Mouse (Mus musculus): ENCODE data around the gene Adgrv1.
"Not testable (repeated sequence)": the region's sequence is repeated elsewhere in the genome, so short reads cannot be mapped to it uniquely, and the experiment has no call there.

Adgrv1 gene

GRCm38 (mm10) chr13:81267489-81267888 lies 365.5 kb downstream of the Adgrv1 start:
- DNase-seq (ENCODE audit: extremely low spot score, low read depth, low spot score), result not testable (repeated sequence)

GRCm38 (mm10) chr13:81264465-81264864 lies 368.5 kb downstream of the Adgrv1 start:
- no peak for DNase-seq (ENCODE audit: extremely low spot score, low read depth, low spot score)

DNA sequence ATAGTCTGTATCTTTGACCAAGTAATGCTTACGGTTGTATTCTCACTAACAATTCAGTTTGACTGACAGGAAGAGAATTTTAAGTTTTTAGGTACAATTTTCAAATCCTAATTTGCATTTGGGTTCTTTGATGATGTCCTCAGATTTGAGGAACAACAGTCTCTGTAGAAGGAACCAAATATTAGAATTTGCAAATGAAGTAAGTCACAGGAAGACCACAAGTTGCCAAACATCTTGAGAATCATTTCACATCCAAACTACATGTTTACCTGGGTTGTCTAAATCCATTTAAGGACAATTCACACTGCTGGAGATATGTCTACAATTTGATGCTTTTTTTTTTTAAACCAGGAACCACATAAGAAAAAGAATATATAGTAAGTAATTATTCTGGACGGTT lies 391.8 kb downstream of the Adgrv1 start:
- DNase-seq (ENCODE audit: extremely low spot score, low read depth, low spot score), result no peak

DNA sequence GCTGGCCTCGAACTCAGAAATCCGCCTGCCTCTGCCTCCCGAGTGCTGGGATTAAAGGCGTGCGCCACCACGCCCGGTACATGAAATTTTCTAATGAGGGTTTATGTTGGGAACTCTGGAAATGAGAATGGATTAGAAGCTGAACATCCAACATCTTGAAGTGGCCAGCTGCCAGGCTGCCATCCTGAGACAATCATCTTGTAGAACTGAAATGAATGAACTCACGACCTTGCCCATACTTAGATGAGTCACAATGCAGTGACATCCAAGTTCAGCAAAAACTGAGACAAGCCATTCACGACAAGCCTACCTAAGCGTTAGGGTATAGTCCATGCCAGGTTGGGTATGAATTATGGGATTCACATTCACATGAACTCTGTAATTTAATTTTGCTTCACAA lies 393.1 kb downstream of the Adgrv1 start:
- DNase-seq (ENCODE audit: extremely low spot score, low read depth, low spot score), result no peak

GRCm38 (mm10) chr13:81239427-81239826 lies 393.5 kb downstream of the Adgrv1 start:
- DNase-seq (ENCODE audit: extremely low spot score, low read depth, low spot score), result no peak

DNA sequence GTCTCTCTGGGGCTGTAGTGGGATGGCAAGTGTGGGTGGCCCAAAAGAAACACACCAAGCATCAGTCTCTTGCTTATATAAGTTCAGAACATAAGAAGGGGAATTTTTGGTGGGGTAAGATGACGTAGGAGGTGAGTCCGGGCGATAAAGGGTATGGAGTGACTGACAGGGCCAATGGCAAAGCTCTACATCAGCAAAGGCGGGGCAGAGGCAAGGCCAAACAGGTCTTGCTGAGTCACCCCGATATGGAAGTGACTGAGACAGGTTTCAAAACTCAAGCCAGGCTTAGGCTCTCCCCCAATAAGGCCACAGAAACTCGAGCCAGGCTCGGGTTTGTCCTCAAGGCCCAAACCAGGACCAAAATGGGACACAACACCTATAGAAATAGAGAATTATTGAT lies 394.1 kb downstream of the Adgrv1 start:
- DNase-seq (ENCODE audit: extremely low spot score, low read depth, low spot score), result no peak

- no peak for DNase-seq (ENCODE audit: extremely low spot score, low read depth, low spot score)
These were observed 395.0 kb downstream of the Adgrv1 start for GRCm38 (mm10) chr13:81237947-81238346.

- DNase-seq (ENCODE audit: extremely low spot score, low read depth, low spot score), result no peak
These were observed 396.1 kb downstream of the Adgrv1 start for GRCm38 (mm10) chr13:81236758-81237395.

DNA sequence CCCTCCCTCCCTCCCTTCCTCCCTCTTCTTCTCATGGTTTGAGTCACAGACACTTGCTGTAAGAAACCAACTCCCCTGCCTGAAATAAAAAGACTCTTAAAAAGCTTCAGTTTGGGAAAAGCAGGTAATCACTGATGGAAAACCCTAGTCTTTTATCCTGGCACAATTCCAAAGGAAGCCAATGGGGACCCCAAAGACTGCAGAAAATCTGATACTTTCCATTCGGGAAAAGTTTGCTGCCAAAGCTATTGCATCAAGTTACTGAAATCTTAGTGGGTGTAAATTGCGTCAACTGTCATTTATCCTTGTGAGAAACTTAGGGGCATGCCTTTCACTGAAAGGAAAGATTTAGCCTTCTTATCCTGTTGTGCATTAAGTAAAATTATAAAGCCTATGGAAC lies 398.9 kb downstream of the Adgrv1 start:
- no peak for DNase-seq (ENCODE audit: extremely low spot score, low read depth, low spot score)

- DNase-seq (ENCODE audit: extremely low spot score, low read depth, low spot score), result no peak
These were observed 400.1 kb downstream of the Adgrv1 start for GRCm38 (mm10) chr13:81232839-81233238.

DNA sequence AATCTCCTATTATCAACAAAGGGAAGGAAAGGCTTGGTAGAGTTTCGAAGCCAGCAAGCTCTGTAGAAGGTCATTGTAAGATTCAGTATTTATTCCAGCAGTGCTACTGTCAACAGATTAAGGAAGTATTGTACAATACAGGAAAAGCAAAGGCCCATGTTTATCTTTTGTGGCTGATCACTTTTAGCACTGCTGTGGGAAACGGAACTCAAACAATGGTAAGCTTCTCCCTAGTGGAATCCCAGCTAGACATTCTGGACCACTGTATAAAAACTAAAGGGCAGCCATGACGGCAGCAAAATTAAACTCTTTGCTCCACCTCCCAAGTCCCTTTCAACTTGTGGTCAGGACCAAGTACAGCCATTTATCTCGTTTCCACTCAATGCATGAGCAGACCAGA lies 402.8 kb downstream of the Adgrv1 start:
- no peak for DNase-seq (ENCODE audit: extremely low spot score, low read depth, low spot score)

DNA sequence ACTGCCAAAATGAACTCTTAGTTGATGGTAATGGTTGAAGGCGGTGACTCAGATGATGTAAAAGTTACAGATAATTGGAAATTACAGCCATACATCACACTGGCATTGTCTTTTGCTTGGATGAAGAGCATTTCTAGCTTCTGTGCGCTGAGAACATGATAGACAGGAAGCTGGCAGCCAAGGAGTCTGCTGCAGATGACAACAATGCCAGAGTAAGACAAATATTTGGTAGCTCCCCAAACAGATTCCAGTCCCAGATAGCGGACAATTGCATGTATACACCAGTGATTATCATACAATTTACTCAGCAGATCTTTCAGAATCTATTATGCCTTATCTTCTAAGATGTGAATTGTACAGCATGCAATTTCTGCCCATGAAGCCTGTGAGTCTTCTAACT lies 409.2 kb downstream of the Adgrv1 start:
- DNase-seq (ENCODE audit: extremely low spot score, low read depth, low spot score), result no peak

GRCm38 (mm10) chr13:81222377-81222776 lies 410.6 kb downstream of the Adgrv1 start:
- no peak for DNase-seq (ENCODE audit: extremely low spot score, low read depth, low spot score)

GRCm38 (mm10) chr13:81211436-81211835 lies 421.5 kb downstream of the Adgrv1 start:
- DNase-seq (ENCODE audit: extremely low spot score, low read depth, low spot score), result no peak

- no peak for DNase-seq (ENCODE audit: extremely low spot score, low read depth, low spot score)
These were observed 422.4 kb downstream of the Adgrv1 start for GRCm38 (mm10) chr13:81210516-81210915.

DNA sequence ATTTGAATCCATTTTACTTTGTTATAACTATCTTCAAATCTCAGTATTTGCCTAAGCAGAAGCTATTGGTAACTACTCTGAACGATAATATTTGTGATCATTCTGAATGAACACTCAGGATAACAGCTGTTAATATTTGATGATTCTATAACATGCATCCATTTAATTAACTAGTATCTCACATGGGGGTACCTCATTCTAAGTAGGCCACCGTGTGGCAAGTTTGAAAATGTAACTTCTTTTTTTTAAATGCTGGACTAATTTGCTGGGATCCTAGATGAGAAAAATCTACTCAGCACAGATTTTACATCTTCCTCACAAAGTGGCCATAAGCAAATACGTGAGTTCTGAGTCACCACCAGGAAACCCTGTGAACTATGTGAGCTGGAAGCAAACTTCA lies 423.1 kb downstream of the Adgrv1 start:
- no peak for DNase-seq (ENCODE audit: extremely low spot score, low read depth, low spot score)

DNA sequence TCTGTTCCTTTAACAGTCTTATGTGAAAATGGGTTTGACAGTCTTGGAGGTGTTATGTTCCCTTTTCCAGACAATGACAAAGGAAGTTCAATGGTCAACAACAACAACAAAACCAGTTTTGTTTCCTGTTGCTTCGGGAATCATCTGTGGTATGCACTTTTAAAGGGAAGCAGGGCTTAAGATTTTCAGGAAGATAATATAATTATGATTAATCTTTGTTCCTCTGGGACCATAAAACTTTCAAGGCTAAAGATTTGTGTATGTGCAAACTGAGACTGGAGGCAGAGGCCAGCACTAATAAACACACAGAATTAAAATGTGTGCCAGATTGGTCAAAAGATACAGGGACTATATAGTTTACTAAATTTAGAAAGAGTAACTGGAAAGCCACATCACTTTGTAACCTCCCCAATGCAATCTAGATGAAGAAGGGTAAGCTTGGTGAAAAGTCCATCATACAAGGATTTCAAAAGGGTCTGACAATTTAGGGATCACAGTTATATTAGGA lies 424.8 kb downstream of the Adgrv1 start:
- no peak for DNase-seq (ENCODE audit: extremely low spot score, low read depth, low spot score)

- no peak for DNase-seq (ENCODE audit: extremely low spot score, low read depth, low spot score)
These were observed 450.7 kb downstream of the Adgrv1 start for GRCm38 (mm10) chr13:81181966-81182908.

DNA sequence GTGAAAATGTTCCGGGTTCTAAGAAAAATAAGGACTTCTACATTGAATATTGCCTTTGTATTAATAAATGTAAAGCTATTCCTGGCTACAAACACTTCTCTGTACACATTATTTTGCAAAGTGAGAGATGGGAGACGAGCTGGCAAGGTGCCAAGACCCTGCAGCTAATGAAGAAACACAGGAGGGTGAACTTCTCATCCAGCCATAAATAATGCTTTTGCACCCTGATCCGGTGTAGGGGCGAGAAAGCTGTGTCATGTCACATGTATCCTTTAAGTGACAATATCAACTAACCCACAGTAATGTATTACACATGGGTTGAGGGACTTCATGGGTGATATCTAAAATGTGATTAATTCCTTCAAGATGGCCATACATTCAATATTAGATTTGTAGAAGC lies 451.5 kb downstream of the Adgrv1 start:
- DNase-seq (ENCODE audit: extremely low spot score, low read depth, low spot score), result no peak

DNA sequence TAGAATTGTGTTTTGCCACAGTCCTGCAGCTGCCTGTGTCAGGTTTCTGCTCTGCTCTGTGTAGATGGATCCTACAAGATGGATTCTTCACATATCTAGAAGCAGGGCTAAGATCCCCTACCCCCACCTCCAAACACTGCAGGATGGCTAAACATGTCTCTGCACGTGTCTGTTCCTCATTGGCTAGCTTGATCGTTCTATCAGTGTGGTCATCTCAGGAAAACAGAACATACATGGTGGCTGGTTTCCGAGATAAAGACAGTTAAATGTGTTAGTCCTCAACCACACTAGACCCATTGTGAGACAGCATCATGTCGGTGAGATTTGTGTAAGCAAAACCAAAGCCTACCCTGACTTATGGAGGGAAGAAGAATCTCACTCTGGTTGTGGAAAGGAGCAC lies 456.1 kb downstream of the Adgrv1 start:
- DNase-seq (ENCODE audit: extremely low spot score, low read depth, low spot score), result no peak

- no peak for DNase-seq (ENCODE audit: extremely low spot score, low read depth, low spot score)
These were observed 456.9 kb downstream of the Adgrv1 start for GRCm38 (mm10) chr13:81176071-81176470.

DNA sequence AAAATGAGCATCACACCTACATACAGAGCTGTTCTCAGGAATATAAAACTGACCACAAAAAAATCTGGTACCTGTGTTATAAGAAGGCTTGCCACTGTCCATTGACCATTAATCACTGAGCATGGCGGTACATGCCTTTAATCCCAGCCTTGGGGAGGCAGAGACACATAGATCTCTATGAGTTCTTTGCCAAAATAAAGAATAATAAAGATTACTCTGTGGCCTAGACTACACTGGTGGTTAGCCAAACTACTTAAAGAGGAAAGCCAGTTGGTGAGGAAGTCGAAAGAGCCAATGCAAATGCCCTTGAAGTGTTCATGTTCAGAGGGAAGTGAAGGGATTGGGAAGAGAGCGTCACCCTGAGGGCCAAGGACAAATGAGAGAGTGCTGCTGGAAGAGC lies 461.8 kb downstream of the Adgrv1 start:
- no peak for DNase-seq (ENCODE audit: extremely low spot score, low read depth, low spot score)
